Mouse (Mus musculus): ENCODE data around the gene Gm17509.
"Not testable (repeated sequence)": the region's sequence is repeated elsewhere in the genome, so short reads cannot be mapped to it uniquely, and the experiment has no call there.

The Gm17509 gene

DNA sequence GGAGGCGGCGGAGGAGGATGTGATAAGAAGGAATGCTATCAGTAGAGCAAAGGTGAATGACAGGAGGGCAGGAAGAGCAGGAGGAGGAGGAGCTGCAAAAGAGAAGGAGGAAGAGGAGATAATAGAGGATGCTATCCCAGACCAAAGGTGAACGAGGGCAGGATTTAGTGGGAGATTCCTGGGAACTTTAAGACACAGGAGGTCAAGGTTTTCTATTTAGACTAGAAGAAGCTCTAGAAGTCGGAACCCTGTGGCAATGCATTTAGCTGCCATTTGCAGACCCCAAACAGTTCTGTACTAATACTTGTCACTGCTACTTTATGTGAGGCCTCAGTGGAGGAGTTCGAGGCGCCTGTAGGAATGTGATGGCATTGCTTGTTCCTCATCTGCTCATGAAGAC lies 12.6 kb downstream of the Gm17509 start, which contains the start of gene Emb:
Gene Emb, plus strand, starts transcription at position 301 of the 400 bp plus-strand sequence.
- DNase-seq (ENCODE audit: low spot score) = no peak

DNA sequence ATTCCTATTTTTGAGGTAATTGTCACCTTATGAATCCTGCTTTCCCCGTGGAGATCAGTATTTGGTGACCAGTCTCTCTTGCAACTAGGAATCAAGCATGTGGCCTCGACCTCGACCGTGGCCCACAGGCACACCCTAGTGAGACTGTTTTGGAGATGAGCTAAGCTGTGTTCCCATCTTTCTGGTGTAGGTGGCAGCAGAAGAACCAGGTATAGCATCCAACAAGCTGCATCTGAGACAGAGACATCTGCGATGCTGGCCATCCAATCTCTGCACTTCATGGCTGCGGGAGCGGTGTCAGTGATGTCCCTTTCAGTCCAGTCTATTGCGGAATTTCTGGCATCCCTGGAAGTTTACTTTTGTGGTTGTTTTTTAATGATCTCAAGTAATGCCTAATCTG lies 14.8 kb downstream of the Gm17509 start:
- no peak for DNase-seq (ENCODE audit: low spot score)

DNA sequence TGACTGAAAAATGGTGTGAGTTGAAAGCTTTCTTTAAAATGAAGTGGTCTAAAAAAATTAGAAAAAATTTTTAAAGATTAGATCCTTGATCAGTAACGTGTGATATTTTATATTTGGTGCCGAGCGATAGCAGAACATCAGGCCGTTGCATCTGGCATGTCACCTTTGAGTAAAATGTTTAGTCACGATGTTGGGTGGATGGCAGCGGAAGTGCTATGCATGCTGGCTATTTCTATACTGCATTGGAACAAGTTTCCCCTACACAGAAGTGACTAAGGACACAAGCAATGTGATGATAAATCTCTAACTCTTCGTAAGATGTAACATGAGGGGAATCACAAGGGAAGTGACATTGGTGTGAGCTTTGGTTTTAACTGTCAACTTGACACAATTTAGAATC lies 16.2 kb downstream of the Gm17509 start:
- DNase-seq (ENCODE audit: low spot score) = no peak

DNA sequence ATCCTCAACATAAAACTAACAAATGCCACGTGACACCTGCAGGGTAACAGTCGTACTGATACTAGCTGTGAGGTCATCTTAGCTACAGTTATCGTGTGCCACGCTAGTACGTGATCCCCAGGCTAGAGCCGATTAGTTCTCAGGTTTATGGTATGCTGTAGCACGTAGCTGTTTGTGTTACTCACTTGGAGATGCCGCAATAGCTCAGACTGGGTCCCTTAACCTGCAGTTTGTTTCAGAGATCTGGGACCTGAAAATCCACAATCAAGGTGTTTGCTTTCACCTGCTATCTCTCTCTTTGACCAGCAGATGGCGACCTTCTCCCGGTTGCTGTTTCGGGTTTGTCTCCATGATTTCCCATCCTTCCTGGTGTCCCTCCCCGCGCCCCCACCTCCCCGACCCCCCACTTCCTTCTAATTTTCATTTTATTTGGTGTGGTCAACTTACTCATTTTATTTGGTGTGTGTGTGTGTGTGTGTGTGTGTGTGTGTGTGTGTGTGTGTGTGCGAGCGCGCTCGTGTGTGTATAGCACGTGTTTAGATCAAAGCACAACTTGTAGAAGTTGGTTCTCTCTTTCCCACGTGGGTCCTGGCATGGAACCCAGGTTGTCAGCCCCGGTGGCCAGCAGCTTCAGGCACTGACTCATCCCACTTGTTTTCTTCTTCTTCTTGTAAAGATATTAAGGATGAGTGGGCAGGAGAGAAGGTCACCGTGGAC lies 18.0 kb downstream of the Gm17509 start:
- DNase-seq (ENCODE audit: low spot score) = no peak

DNA sequence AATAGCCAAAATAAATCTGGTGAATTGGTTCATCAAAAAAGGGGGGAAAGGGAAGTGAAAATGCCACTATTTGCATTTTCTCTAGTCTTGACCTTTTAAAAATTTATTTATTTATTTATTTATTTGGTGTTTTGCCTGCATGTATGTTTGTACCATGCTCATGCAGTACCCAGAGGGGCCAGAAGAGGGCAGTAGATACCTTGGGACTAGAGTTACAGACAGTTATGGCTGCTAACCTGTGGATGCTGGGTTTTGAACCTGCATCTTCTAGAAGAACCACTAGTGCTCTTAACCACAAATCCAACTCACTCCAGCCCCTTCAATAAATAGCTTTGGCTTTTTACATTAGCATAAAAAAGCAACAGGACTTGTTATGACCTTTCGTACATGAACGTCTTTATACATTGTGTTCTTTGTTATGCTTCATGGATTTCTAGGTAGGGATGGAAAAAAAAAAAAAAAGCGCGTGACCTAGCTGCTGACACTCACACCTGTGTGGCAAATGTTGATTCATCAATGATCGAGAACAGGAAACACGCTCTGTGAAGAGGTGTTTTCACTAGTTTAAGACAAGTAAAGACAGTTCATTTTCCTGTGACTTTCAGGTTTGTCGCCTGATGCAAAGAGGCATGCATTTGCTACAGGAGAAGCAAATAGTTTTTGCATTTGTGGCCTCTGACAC lies 22.3 kb downstream of the Gm17509 start:
- DNase-seq (ENCODE audit: low spot score) = no peak

DNA sequence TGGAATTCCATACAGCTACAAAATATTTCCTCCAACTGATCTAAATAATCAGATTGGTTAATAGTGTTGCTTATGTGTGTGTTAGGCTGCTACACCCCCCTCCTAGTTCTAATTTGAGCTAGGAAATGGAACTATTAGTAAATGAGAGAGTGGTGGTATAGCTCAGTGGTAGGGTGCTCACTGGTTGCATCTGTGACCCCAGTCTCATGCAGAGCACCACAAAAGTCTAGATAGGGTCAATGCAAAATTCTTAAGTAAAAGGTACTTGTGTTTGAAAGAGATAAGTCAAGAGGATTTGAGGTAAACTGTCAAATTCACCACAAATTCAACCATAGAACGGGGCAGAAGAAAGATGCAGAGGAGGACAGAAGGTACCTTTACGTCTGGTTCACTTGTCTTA lies 23.2 kb downstream of the Gm17509 start:
- DNase-seq (ENCODE audit: low spot score) = no peak

DNA sequence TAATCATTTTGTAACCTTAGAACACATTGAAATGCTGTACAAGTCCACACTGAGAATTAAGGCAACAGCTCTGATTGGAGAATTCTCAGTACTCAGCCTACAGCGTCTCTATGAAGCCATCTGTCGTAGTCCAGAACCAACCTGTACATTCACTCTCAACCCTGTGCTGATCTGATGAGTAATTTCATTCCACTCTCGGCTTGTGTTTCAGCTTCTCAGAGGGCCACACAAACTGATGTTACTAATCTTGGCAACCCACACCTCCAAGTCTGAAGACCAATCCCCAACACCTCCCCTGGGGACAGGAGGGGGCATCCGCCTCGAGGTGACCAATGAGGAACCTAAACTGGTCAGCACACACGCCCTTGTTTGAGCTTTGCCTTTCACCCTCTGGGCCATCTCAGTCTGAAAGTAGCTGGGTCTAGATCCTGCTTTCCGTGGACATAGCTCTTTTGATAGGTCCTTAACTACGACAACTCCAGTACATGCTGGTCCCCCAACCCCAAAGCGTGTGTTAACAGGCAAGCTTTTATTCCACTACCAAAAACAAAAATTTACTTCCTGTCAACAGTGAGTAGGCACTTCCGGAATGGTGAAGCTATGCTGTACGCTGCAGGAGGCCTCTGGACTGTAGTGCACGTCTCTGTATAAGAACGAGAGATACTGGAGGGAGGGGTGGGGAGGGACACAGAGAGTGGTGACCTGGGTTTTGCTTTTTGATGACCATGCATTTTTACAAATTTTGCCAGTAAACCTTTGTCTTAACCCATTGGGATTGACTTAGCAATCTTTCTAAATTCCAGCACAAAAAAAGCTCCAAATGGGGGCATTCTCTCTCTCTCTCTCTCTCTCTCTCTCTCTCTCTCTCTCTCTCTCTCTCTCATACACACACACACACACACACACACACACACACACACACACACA lies 25.0 kb downstream of the Gm17509 start:
- DNase-seq (ENCODE audit: low spot score) = no peak

DNA sequence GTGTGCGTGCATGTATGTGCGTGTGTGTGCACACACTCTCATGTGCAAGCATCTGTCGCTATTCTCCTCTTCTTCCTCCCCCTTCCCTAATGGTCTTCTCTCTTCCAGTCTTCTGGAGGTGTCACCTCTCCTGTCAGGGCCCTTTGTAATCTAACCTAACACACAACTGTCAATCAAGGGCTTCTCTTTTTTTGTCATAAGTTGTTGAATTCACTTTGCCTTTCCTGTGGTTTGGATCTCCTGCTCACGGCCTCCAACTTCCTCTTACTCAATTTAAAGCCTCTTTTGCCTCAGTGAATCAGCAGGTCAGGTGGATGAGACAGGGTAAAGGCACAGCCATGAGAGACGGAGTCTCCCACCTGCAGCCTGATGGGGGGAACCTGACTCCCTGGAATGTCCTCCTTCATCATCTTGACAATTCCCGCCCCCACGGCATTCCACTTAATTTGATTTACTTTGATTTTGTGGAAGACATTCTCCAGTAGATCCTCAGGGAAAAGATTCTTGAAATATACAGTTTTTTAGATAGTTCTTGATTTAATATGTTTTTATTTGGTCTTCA lies 27.4 kb downstream of the Gm17509 start:
- no peak for DNase-seq (ENCODE audit: low spot score)

DNA sequence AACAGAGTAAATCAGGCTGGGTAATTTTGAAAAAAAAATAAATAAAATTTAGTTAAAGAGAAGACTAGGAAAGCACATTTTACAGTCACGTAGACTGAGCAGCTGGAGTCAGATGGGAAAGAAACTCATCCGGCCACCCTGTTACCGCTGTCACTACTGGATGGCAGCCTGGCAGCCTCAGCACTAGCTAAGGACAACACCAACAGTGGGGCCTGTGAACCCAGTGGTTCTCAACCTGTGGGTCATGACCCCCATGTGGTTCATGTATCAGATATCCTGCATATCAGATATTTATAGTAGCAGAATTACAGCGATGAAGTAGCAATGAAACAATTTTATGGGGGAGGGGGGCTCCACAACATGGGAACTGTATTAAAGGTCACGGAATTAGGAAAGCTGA lies 28.7 kb downstream of the Gm17509 start:
- no peak for DNase-seq (ENCODE audit: low spot score)

DNA sequence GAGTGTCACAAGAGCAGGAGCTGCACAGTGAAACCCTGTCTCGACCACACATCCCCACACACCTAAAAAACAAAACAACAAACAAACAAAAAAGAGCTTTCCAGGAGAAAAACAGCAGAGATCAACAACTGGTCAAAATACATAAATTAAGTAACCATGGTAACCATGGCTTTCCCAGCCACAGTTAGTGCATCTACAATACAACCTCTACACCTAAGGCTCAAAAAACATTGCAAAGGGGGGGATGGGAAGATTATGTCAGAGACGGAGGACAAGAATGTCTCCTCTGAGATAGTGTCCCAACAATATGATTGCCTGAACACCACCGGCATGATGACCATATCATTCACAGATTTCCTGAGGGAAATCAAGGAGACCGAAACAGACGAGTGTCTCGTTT lies 35.5 kb downstream of the Gm17509 start:
- no peak for DNase-seq (ENCODE audit: low spot score)

DNA sequence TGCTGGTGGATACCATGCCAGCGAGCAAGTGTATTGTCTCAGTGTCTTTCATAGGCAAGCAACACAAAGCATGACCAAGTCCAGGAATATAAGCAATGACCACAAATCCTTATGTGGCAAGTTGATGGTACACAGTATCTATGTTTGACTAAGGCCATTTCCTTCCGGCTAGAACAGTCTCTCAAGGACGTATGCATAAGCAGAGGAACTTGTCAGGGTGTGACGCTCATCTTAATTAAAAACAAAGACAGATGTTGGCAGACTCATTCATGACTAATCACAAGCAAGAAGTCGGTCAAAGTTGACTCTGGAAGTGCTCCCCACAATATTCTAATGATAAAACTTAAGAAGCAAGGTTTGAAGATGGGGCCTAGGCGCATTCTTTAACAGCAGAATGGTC lies 37.6 kb downstream of the Gm17509 start:
- no peak for DNase-seq (ENCODE audit: low spot score)

DNA sequence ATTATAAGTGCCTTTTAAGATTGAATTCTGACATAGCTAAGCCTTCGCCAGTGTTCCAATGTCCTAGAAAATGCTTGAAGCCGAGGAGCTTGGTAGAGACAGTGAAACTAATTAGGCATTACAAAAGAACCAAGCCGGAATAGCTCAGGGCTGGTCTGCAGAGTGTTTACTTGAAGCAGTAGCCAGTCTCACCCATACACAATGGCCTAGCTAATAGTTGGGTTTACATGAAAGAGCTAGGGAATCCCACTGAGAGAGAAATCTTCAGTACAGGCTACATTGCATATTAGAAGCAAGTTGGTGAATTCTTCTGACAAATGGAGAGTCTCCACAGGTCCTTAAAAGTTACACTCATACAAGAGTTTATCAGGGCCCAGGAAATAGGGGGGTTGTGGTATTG lies 40.0 kb downstream of the Gm17509 start:
- DNase-seq (ENCODE audit: low spot score) = not testable (repeated sequence)

Data from ovary, adult 18-20 months (tissue).